Mouse (Mus musculus) thymus, adult 2 months (tissue): ENCODE data around the gene Akap7.

ENCODE experiments used
- CTCF ChIP-seq: fragments of 200-500 bp; IDR thresholded peaks from 2 replicates; pipeline ENCODE4 v1.5.1; 2012; ENCODE audit warnings: mild to moderate bottlenecking, control low read depth, low read length, moderate library complexity, borderline replicate concordance; ENCODE audit not compliant: control insufficient read depth, poor library complexity, insufficient read depth; ENCODE audit errors: extremely low read depth
- POLR2A ChIP-seq: fragments of 200-500 bp; IDR thresholded peaks from 2 replicates; pipeline ENCODE4 v1.6.1; 2012; ENCODE audit warnings: mild to moderate bottlenecking, low read length, control low read depth, moderate library complexity; ENCODE audit not compliant: control insufficient read depth, poor library complexity, insufficient read depth; ENCODE audit errors: extremely low read depth

DNA sequence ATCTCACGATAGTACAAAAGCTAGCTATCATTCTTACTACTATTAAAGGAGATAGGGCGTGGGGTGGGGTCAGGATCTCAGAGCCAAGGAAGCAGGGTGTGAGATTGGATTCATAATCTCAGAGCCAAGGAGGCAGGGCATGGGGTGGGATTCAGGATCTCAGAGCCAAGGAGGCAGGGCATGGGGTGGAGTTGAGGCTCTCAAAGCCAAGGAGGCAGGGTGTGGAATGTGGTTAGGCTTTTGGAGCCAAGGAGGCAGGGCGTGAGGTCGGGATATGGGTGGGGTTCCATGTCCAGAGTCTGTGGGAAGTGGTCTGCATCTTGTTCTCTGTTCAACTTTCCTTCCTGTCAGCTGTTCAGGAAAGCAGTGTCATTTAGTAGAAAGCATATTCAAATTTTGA lies 16.6 kb downstream of the Akap7 start:
- TF ChIP-seq POLR2A (no peak), CTCF (no peak)
